Mouse (Mus musculus) intestine, embryonic 16.5 days (tissue): ENCODE data around the gene Cacna1c. TPM values are rescaled to one million over a fixed set of nuclear protein-coding genes. Genes with fewer than 3 reads are reported as not detected.

Experiments used
- ATAC-seq: fragments of 200-750 bp; cut with Nextera tagmentation; 2 replicates; pipeline ENCODE4 v1.8.0; 2017; ENCODE audit warnings: moderate TSS enrichment, moderate library complexity
- H3K27ac ChIP-seq: fragments of 300-500 bp; sonication (generic); 2 replicates; pipeline ENCODE4 v1.5.1; 2014; ENCODE audit warnings: mild to moderate bottlenecking, low read length
- H3K27me3 ChIP-seq: fragments of 300-500 bp; sonication (generic); replicated peaks from 2 replicates; pipeline ENCODE4 v1.6.1; 2014; ENCODE audit warnings: low read length, control low read depth, mixed read lengths; ENCODE audit not compliant: control insufficient read depth, insufficient read depth
- H3K36me3 ChIP-seq: fragments of 300-500 bp; sonication (generic); 2 replicates; pipeline ENCODE4 v1.6.1; 2014; ENCODE audit warnings: low read length, control low read depth; ENCODE audit not compliant: control insufficient read depth, insufficient read depth
- H3K4me1 ChIP-seq: fragments of 300-500 bp; sonication (generic); 2 replicates; pipeline ENCODE4 v1.6.1; 2014; ENCODE audit warnings: low read length, control low read depth, mixed read lengths; ENCODE audit not compliant: control insufficient read depth, insufficient read depth
- H3K4me2 ChIP-seq: fragments of 300-500 bp; sonication (generic); 2 replicates; pipeline ENCODE4 v1.6.1; 2014; ENCODE audit warnings: low read depth, low read length, control low read depth
- H3K4me3 ChIP-seq: fragments of 300-500 bp; sonication (generic); 2 replicates; pipeline ENCODE4 v1.5.1; 2014; ENCODE audit warnings: mild to moderate bottlenecking, low read length
- H3K9ac ChIP-seq: fragments of 300-500 bp; sonication (generic); 2 replicates; pipeline ENCODE4 v1.6.1; 2014; ENCODE audit warnings: low read depth, low read length
- H3K9me3 ChIP-seq: fragments of 300-500 bp; sonication (generic); 2 replicates; pipeline ENCODE4 v1.6.1; 2016; ENCODE audit warnings: low read length, control low read depth; ENCODE audit not compliant: control insufficient read depth
- WGBS: fragments of 180-500 bp; shearing (Covaris S2); extraction: QIAGEN DNeasy Blood & Tissue Kit; methylation state at CpG from one replicate; pipeline ENCODE4 v1.1.7; 2014; 5-methylcytosine and 5-hydroxymethylcytosine counted together
- polyA plus RNA-seq: library from polyadenylated mRNA; unstranded; fragments of >200 nt; fragmentation: Nextera tagmentation; extraction: Ambion mirVana; gene quantifications from 2 replicates; pipeline ENCODE4 v1.2.1, GENCODE M21; 2015

The Cacna1c gene
- 1.8 and 2.0 TPM in 2 replicates for polyA plus RNA-seq

DNA sequence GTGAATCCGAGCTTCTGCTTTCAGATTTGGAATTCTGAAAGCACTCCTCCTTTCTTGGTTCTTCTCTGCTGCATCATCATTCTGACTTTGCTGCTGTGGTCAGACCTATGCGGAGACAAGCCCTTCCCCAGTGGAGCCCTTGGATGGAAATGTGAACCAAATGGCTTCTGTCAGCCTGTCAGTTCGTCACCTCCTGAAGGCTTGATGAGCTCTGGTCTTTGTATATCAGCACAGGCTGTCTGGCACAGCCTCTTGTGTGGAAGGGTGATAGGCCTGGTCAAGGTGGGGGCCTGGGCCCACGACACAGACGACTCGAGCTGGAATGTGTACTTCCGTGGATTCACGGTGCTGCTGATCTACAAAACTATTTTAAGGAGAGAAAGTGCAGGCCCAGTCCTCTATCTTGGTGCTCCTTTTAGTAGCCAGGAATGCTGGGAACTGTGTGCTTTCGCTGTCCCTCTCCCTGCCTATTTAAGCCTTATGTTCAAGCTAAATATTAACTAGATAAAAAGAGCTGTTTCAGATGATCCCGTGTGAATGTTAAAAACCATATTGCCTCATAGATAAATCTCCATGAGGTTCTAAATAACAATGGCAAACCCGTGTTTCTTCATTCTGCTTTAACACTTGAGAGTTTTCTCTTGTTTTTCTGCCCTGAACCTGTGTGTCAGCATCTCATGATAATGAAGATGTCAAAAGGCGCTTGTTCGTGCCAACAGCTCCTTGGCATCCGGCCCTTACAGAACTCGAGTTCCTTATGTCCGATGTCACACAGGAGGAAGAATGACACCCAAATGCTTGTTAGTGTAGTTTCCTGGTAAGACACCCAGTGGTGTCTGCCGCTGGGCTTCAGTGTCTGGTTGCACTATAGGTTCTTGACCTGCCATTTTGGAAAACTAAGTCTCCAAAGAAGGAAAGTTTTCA is at the start of gene Cacna1c:
Cacna1c (minus strand) TSS at position 37 of the 924 bp plus-strand sequence.
- H3K27ac ChIP-seq, result 0 out of 2 replicates have a peak within 1 kb of the TSS, but pooled peaks have one; percentile 23
- no peaks in the 10 kb centered on the region for H3K27me3 ChIP-seq
- H3K4me2 ChIP-seq, result no peak within 1 kb of the TSS
- H3K4me3 ChIP-seq, result no peak within 1 kb of the TSS
- H3K9me3 ChIP-seq, result no peaks in the 10 kb centered on the region
- 48% methylated on average over 17 of the region's 17 CpGs for WGBS
- no peaks in the 10 kb centered on the region; the same call in 1 of the 2 replicates for H3K36me3 ChIP-seq
- ATAC-seq, result peak; percentile 54
- peaks cover 10% of the 10 kb centered on the region; the same call in 1 of the 2 replicates for H3K4me1 ChIP-seq
- no peak within 1 kb of the TSS for H3K9ac ChIP-seq

DNA sequence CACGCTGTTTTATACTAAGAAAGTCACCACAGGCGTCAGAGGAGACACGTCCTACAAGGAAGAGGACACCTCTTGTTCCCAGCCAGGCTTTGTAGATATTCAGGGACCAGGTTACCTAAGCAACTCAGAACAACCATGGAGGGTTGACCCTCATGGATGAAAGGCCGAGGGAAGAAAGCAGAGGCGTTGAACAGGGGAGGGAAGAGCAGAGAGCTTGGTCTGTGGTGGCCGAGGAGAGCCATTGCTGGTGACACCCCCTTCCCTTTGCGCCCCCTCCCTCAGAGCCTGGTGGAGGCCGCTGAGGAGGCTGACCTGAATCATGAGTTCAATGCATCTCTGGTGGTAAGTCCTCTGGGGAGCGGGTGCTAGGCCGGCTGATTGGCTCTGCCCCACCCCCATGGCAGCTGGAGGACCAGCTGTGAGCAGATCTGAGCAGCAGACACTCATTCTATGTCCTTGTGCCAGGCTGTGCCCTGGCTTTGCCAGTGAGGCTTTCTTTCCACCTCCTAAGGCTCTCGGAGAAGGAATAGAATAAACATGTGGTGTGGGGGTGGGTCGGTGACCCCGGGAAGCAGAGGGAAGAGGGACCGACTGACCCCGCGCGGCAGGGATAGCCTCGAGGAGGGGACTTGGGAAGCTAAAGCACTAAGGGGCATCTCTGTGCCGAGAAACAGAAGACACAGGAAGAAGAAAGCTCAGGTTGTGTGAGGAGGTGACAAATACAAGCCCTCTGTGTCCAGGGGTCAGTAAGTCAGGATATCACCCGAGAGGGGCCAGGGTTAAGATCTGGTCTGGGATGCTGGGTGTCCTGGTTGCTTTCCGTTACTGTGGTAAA is 44.9 kb upstream of the Cacna1c start:
- WGBS, result 56% methylated on average over 21 of the region's 21 CpGs
- H3K27ac ChIP-seq, result no peak overlapping the region
- H3K9me3 ChIP-seq, result 0 out of 2 replicates have a peak, but pooled peaks cover 2% of the 10 kb centered on the region
- H3K36me3 ChIP-seq, result no peaks in the 10 kb centered on the region
- no peak overlapping the region for H3K4me3 ChIP-seq
- no peak for ATAC-seq
- no peak overlapping the region for H3K4me2 ChIP-seq
- H3K27me3 ChIP-seq, result no peaks in the 10 kb centered on the region
- no peaks in the 10 kb centered on the region for H3K4me1 ChIP-seq
- H3K9ac ChIP-seq, result no peak overlapping the region

DNA sequence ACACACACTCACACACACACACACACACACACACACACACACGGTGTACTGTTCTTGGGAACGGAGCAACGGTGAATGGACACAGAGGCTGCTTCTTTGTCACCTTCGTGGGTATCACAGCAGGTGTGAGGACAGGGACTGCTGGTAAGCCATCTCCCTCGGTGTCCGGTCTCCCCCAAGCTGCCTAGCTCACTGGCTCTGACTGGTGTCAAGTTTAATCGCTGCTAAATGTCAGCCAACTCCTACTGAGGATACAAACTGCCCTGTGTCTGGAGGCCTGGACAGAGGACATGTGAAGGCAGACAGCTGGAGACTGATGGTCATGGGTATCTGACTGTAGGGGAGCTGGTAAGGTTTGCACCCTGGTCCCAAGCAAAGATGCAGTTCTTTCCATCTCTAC is 44.0 kb upstream of the Cacna1c start:
- H3K27me3 ChIP-seq, result no peaks in the 10 kb centered on the region
- H3K4me3 ChIP-seq, result no peak overlapping the region
- no peak for ATAC-seq
- H3K27ac ChIP-seq, result no peak overlapping the region
- H3K4me1 ChIP-seq, result no peaks in the 10 kb centered on the region
- H3K9ac ChIP-seq, result no peak overlapping the region
- H3K36me3 ChIP-seq, result no peaks in the 10 kb centered on the region
- 73% methylated on average over 7 of the region's 7 CpGs for WGBS
- H3K4me2 ChIP-seq, result no peak overlapping the region
- no peaks in the 10 kb centered on the region for H3K9me3 ChIP-seq

DNA sequence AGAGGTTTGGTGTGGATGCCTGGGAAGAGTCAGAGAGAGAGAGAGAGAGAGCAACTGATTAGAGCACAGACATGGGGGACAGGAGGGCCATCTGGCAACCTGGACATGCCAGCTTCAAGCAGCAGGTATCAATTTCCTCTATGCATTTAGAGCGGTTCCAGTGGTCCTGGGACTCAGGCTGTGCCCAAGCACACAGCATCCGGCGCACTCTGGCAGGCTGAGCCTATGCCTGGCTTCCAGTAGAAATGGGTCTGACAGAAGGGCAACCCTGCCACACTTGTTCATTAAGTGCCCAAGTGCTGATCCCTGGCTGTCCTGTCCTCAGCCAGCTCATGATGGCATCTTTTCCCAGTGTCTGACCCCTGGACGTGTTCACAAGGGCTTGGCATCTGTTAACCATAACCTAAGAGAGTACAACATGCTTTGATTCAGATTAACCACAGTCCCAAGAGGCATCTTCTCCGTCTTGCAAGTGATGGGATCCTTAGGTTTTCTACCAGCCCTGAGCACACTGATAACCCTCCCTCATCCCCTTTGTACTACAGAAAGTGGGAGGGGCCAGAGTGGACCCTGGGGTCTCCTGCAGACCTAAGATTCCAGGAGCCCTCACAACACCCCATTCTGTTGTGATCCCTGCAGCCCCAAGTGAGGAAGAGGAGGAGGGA is 43.3 kb upstream of the Cacna1c start:
- Histone ChIP-seq H3K27ac (no peak overlapping the region), H3K9me3 (no peaks in the 10 kb centered on the region), H3K36me3 (no peaks in the 10 kb centered on the region), H3K4me1 (no peaks in the 10 kb centered on the region), H3K4me2 (no peak overlapping the region), H3K4me3 (no peak overlapping the region), H3K9ac (no peak overlapping the region), H3K27me3 (no peaks in the 10 kb centered on the region)
- no peak for ATAC-seq
- 78% methylated on average over 5 of the region's 5 CpGs for WGBS

DNA sequence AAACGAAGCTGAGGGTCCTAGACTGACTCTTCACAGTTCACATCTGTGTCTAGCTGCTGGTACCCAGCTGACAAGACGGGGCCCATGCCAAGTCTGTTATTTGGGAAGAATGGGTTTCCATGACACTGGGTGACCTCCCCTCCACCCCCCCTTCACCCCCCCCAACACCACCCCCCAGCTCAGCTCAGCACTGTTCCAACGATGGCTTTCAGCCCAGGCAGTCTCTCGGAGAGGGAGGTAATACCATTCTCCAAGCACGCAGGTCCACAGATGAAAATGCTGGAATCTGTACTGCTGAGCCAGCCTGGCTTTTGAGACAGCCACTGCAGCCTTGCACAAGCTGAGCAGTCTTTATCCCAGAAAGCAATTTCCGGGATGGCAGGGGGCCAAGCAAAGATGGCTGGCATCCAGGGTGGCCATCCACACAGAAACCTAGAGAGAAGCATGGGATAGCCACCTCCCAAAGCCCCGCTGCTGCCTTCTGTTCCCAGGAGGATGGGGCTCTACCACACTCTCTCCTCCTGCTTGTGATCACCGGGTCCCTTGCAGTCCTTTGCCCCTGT is 41.3 kb upstream of the Cacna1c start:
- H3K36me3 ChIP-seq, result no peaks in the 10 kb centered on the region
- 64% methylated on average over 8 of the region's 8 CpGs for WGBS
- no peaks in the 10 kb centered on the region for H3K9me3 ChIP-seq
- no peak for ATAC-seq
- no peak overlapping the region for H3K4me2 ChIP-seq
- H3K27ac ChIP-seq, result no peak overlapping the region
- H3K4me1 ChIP-seq, result no peaks in the 10 kb centered on the region
- no peak overlapping the region for H3K4me3 ChIP-seq
- H3K9ac ChIP-seq, result no peak overlapping the region
- H3K27me3 ChIP-seq, result no peaks in the 10 kb centered on the region

DNA sequence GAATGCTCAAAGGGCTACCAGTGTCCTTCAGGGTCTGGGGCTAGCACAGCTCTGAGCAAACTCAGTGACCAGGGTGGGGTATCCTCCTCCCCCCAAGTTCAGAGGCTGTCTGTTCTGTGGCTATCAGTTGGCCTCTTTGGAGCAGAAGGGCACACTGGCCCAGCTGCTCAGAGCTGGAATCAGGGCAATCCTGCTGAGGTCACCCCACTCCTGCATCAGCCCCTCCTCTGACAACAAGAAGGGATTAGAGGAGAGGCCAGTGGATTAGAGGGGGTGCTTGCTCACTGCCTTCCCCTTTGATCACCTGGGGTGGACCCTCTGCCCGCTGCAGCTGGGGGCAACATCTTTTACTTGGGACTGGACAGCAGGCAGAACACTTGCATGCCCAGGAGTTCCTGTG is 40.0 kb upstream of the Cacna1c start, which contains the start of gene Cacna2d4:
Cacna2d4 (plus strand) TSS at position 286 of the 400 bp plus-strand sequence.
- Histone ChIP-seq H3K27ac (no peak within 1 kb of the TSS), H3K27me3 (no peaks in the 10 kb centered on the region), H3K4me1 (no peaks in the 10 kb centered on the region), H3K4me2 (no peak within 1 kb of the TSS), H3K9me3 (no peaks in the 10 kb centered on the region), H3K36me3 (no peaks in the 10 kb centered on the region), H3K9ac (no peak within 1 kb of the TSS), H3K4me3 (no peak within 1 kb of the TSS)
- no peak for ATAC-seq
- WGBS, result 20% methylated on average over 1 of the region's 1 CpGs

DNA sequence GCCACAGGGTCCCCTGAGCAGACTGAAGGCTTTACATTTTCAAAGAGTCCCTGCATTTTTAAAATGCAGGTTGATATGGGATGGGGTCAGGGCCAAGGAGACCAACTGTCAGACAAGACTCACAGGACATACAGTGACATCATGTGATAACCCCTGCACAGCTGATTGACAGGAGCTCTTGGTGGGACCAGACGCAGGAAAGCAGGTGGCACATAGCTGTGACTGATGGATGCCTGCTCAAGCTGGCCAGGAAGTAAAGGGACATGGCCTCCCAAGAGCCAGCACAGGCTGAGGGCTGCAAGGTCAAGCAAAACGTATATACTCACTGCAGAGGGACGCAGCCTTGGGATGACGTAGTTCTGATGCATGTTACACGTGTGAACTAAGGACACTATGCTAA is 39.2 kb upstream of the Cacna1c start:
- Histone ChIP-seq H3K9ac (no peak overlapping the region), H3K4me1 (no peaks in the 10 kb centered on the region), H3K27ac (no peak overlapping the region), H3K27me3 (no peaks in the 10 kb centered on the region), H3K4me3 (no peak overlapping the region), H3K36me3 (no peaks in the 10 kb centered on the region), H3K9me3 (no peaks in the 10 kb centered on the region), H3K4me2 (no peak overlapping the region)
- ATAC-seq, result no peak
- WGBS, result 75% methylated on average over 5 of the region's 5 CpGs

DNA sequence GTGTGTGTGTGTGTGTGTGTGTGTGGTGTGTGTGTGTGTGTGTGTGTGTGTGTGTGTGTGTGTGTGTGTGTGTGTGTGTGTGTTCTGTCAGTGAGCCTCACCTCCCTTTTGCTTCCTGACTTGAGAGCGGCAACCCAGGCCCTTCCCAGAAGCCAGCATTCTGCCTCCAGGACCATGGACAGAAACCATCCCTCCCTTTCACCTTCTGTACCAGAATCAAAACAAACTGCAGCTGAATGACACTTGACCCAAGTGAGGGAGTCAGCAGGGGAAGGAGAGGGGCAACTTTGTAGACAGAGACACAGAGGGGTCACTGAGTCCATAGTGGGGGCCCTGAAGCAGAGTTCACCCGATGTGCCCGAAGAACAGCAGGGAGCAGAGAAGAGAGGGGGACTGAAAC is 36.8 kb upstream of the Cacna1c start:
- Histone ChIP-seq H3K9me3 (no peaks in the 10 kb centered on the region), H3K4me3 (no peak overlapping the region), H3K27me3 (no peaks in the 10 kb centered on the region), H3K4me2 (no peak overlapping the region), H3K9ac (no peak overlapping the region), H3K27ac (no peak overlapping the region), H3K4me1 (no peaks in the 10 kb centered on the region), H3K36me3 (no peaks in the 10 kb centered on the region)
- 41% methylated on average over 3 of the region's 3 CpGs for WGBS
- ATAC-seq, result no peak
